In genomic region chr13:3642049-3642448, GRCm38 (mm10) we compare ENCODE assay signal across 9 mouse cellular contexts. TPM values are rescaled to one million over a fixed set of nuclear protein-coding genes. Genes with fewer than 3 reads are reported as not detected.
DNase-seq lines count a peak whose midpoint lies in the region; ATAC-seq and TF ChIP-seq lines count a peak whose summit lies in the region.
"Had no signal": no experiment of that assay in that cellular context is flagged by ENCODE, and none has a peak within 500 bp of the region (broad histone marks: within the 10 kb centered on the region; RNA-seq: fewer than 3 reads in every experiment).

No protein-coding gene starts in this region.

- no peak for TF ChIP-seq POLR2A in CH12.LX (IDR thresholded peaks at IDR 0.05; ENCODE audit: low read depth, low read length)

- peak; percentile 50 for DNase-seq in CH12.LX (ENCODE audit: extremely low read depth)
- DNase-seq in heart, postnatal 0 days (ENCODE audit: low spot score): no peak
- DNase-seq in limb, embryonic 11.5 days (ENCODE audit: low spot score): peak; percentile 60
- peak; percentile 11 for DNase-seq in midbrain, embryonic 14.5 days
- peak; percentile 77 for DNase-seq in thymus, postnatal 4 days
- DNase-seq in layer of hippocampus, adult 9-11 months: no peak

- TF ChIP-seq CTCF in CH12.LX (conservative IDR thresholded peaks at IDR 0.05 in 1 of 2, IDR thresholded peaks at IDR 0.05 in 1 of 2; ENCODE audit: low read depth in 2 of 2, low read length in 2 of 2): peak; percentile 27 to 87; a peak in 3 of 4 replicates
- peak; percentile 52 for TF ChIP-seq CTCF in heart, postnatal 0 days (IDR thresholded peaks at IDR 0.05; ENCODE audit: low read depth)

- peaks cover 10% of the 10 kb centered on the region; the same call in 1 of the 2 replicates for H3K36me3 ChIP-seq in forebrain, embryonic 15.5 days
- H3K36me3 ChIP-seq in forebrain, embryonic 13.5 days (ENCODE audit: poor library complexity, severe bottlenecking): peaks cover 20% of the 10 kb centered on the region; the same call in 1 of the 2 replicates
- peaks cover 0 to 1% of the 10 kb centered on the region in 2 experiments for H3K36me3 ChIP-seq in CH12.LX (replicated peaks in 1 of 2; ENCODE audit: control insufficient read depth in 1 of 2, insufficient read depth in 1 of 2, low read length in 1 of 2)
- no peaks in the 10 kb centered on the region for H3K36me3 ChIP-seq in heart, postnatal 0 days (replicated peaks; ENCODE audit: control insufficient read depth, insufficient read depth, low read length)
- no peaks in the 10 kb centered on the region for H3K36me3 ChIP-seq in limb, embryonic 11.5 days (ENCODE audit: control insufficient read depth, insufficient read depth, low read length)
- peaks cover 8% of the 10 kb centered on the region; the same call in 1 of the 2 replicates for H3K36me3 ChIP-seq in midbrain, embryonic 14.5 days (ENCODE audit: control insufficient read depth, insufficient read depth, low read length)

- dilution Hi-C loops in CH12.LX (cut with MboI; ENCODE audit: extremely low pct_ligation_motif_present, extremely low pct_unique_long_range_greater_than_20kb, low sequenced_read_pairs): no loop called here

- H3K79me2 ChIP-seq in CH12.LX (replicated peaks; ENCODE audit: control insufficient read depth, extremely low read depth, insufficient read depth, poor library complexity, severe bottlenecking): no peaks in the 10 kb centered on the region

- TF ChIP-seq RAD21 in CH12.LX (IDR thresholded peaks at IDR 0.05; ENCODE audit: low read depth, low read length): peak; percentile 74

- H3K4me2 ChIP-seq in forebrain, embryonic 15.5 days (replicated peaks): no peak overlapping the region
- H3K4me2 ChIP-seq in forebrain, embryonic 13.5 days: no peak overlapping the region
- no peak overlapping the region for H3K4me2 ChIP-seq in CH12.LX (ENCODE audit: insufficient read depth, low read depth, poor library complexity, severe bottlenecking)
- no peak overlapping the region for H3K4me2 ChIP-seq in heart, postnatal 0 days (ENCODE audit: low read depth, low read length)
- H3K4me2 ChIP-seq in limb, embryonic 11.5 days (ENCODE audit: low read depth, severe bottlenecking): no peak overlapping the region
- H3K4me2 ChIP-seq in midbrain, embryonic 14.5 days (ENCODE audit: low read length): no peak overlapping the region
- H3K4me2 ChIP-seq: neural tube, embryonic 12.5 days had no signal

- 77% methylated on average over 9 of the region's 9 CpGs for WGBS in forebrain, embryonic 15.5 days
- WGBS in forebrain, embryonic 13.5 days: 77% methylated on average over 9 of the region's 9 CpGs
- 68% methylated on average over 9 of the region's 9 CpGs for WGBS in heart, postnatal 0 days
- WGBS in limb, embryonic 11.5 days: 69% methylated on average over 9 of the region's 9 CpGs
- WGBS in midbrain, embryonic 14.5 days: 79% methylated on average over 9 of the region's 9 CpGs

- H3K4me1 ChIP-seq in forebrain, embryonic 15.5 days: no peaks in the 10 kb centered on the region
- H3K4me1 ChIP-seq in forebrain, embryonic 13.5 days: no peaks in the 10 kb centered on the region
- peaks cover 0 to 3% of the 10 kb centered on the region in 2 experiments; a peak in 1 of 4 replicates for H3K4me1 ChIP-seq in CH12.LX (ENCODE audit: control insufficient read depth in 1 of 2, insufficient read depth in 2 of 2)
- no peaks in the 10 kb centered on the region for H3K4me1 ChIP-seq in heart, postnatal 0 days (ENCODE audit: control insufficient read depth, insufficient read depth)
- H3K4me1 ChIP-seq in limb, embryonic 11.5 days (ENCODE audit: control insufficient read depth, insufficient read depth, low read length): no peaks in the 10 kb centered on the region
- H3K4me1 ChIP-seq in midbrain, embryonic 14.5 days (ENCODE audit: control insufficient read depth, insufficient read depth, low read length): no peaks in the 10 kb centered on the region
- H3K4me1 ChIP-seq: neural tube, embryonic 12.5 days had no signal

- H3K27me3 ChIP-seq in forebrain, embryonic 15.5 days: no peaks in the 10 kb centered on the region
- H3K27me3 ChIP-seq in forebrain, embryonic 13.5 days: no peaks in the 10 kb centered on the region
- no peaks in the 10 kb centered on the region for H3K27me3 ChIP-seq in CH12.LX (replicated peaks)
- H3K27me3 ChIP-seq in heart, postnatal 0 days (ENCODE audit: control insufficient read depth, insufficient read depth, low read length): no peaks in the 10 kb centered on the region
- H3K27me3 ChIP-seq in limb, embryonic 11.5 days (ENCODE audit: control insufficient read depth, insufficient read depth, low read length): no peaks in the 10 kb centered on the region
- no peaks in the 10 kb centered on the region for H3K27me3 ChIP-seq in midbrain, embryonic 14.5 days (ENCODE audit: control insufficient read depth, insufficient read depth, low read length)
- H3K27me3 ChIP-seq: neural tube, embryonic 12.5 days had no signal

- H3K4me3 ChIP-seq in forebrain, embryonic 15.5 days: no peak overlapping the region
- no peak overlapping the region for H3K4me3 ChIP-seq in forebrain, embryonic 13.5 days
- no peak overlapping the region for H3K4me3 ChIP-seq in CH12.LX (replicated peaks in 1 of 3; ENCODE audit: low read depth in 2 of 3, low read length in 2 of 3, poor library complexity in 1 of 3)
- no peak overlapping the region for H3K4me3 ChIP-seq in heart, postnatal 0 days (ENCODE audit: low read depth, low read length)
- H3K4me3 ChIP-seq in limb, embryonic 11.5 days (ENCODE audit: low read depth, low read length): no peak overlapping the region
- H3K4me3 ChIP-seq in midbrain, embryonic 14.5 days (replicated peaks; ENCODE audit: low read depth, low read length): no peak overlapping the region
- H3K4me3 ChIP-seq: neural tube, embryonic 12.5 days had no signal

- in situ Hi-C loops in CH12.LX (cut with MboI; ENCODE audit: low pct_ligation_motif_present, low pct_unique_long_range_greater_than_20kb, low sequenced_read_pairs): loop anchor here (10.0 kb wide), 1 partner anchor 227 kb away; no protein-coding TSS in a partner anchor

- no peak overlapping the region for H3K9ac ChIP-seq in forebrain, embryonic 15.5 days (replicated peaks)
- H3K9ac ChIP-seq in forebrain, embryonic 13.5 days: no peak overlapping the region
- H3K9ac ChIP-seq in CH12.LX (ENCODE audit: insufficient read depth, low read depth): no peak overlapping the region
- H3K9ac ChIP-seq in heart, postnatal 0 days (replicated peaks; ENCODE audit: low read depth, low read length): no peak overlapping the region
- H3K9ac ChIP-seq in limb, embryonic 11.5 days (ENCODE audit: low read length): no peak overlapping the region
- H3K9ac ChIP-seq in midbrain, embryonic 14.5 days (replicated peaks; ENCODE audit: low read length): no peak overlapping the region
- H3K9ac ChIP-seq: neural tube, embryonic 12.5 days had no signal

- H3K9me3 ChIP-seq in forebrain, embryonic 15.5 days: no peaks in the 10 kb centered on the region
- no peaks in the 10 kb centered on the region for H3K9me3 ChIP-seq in forebrain, embryonic 13.5 days (replicated peaks)
- H3K9me3 ChIP-seq in CH12.LX (replicated peaks; ENCODE audit: low read length): peaks cover 3% of the 10 kb centered on the region
- H3K9me3 ChIP-seq in heart, postnatal 0 days (replicated peaks; ENCODE audit: control insufficient read depth, low read length): no peaks in the 10 kb centered on the region
- no peaks in the 10 kb centered on the region for H3K9me3 ChIP-seq in limb, embryonic 11.5 days (ENCODE audit: control insufficient read depth, low read length)
- H3K9me3 ChIP-seq in midbrain, embryonic 14.5 days (ENCODE audit: control insufficient read depth, low read length): no peaks in the 10 kb centered on the region
- H3K9me3 ChIP-seq: neural tube, embryonic 12.5 days had no signal

- no peak for TF ChIP-seq EP300 in CH12.LX (IDR thresholded peaks at IDR 0.05; ENCODE audit: low read length)
- no peak for TF ChIP-seq EP300 in heart, postnatal 0 days (IDR thresholded peaks at IDR 0.05; ENCODE audit: low read depth)

- no peak overlapping the region for H3K27ac ChIP-seq in forebrain, embryonic 15.5 days (replicated peaks)
- no peak overlapping the region for H3K27ac ChIP-seq in forebrain, embryonic 13.5 days
- no peak overlapping the region for H3K27ac ChIP-seq in CH12.LX (ENCODE audit: insufficient read depth, low read depth)
- no peak overlapping the region for H3K27ac ChIP-seq in heart, postnatal 0 days (ENCODE audit: low read depth)
- H3K27ac ChIP-seq in limb, embryonic 11.5 days (replicated peaks; ENCODE audit: low read depth, low read length): no peak overlapping the region
- H3K27ac ChIP-seq in midbrain, embryonic 14.5 days (replicated peaks; ENCODE audit: low read depth, low read length): no peak overlapping the region
- H3K27ac ChIP-seq: neural tube, embryonic 12.5 days had no signal

- ATAC-seq in forebrain, embryonic 15.5 days (replicated peaks): peak; percentile 35; the same call in 1 of the 2 replicates
- ATAC-seq in forebrain, embryonic 13.5 days: no peak
- ATAC-seq in heart, postnatal 0 days (ENCODE audit: insufficient read depth, low read depth): 0 out of 2 replicates have a peak, but pooled peaks have one; percentile 58
- peak; percentile 71 for ATAC-seq in limb, embryonic 11.5 days (ENCODE audit: insufficient number of reproducible peaks, low FRiP score, low TSS enrichment, low read depth)
- no peak for ATAC-seq in midbrain, embryonic 14.5 days (ENCODE audit: low FRiP score, low TSS enrichment)

RNA-seq across cellular contexts. Expression of gene Asb13, which starts 8.2 kb away (rescaled TPM):
- polyA plus RNA-seq in forebrain, embryonic 15.5 days (2015; fragmentation: Nextera tagmentation; extraction: Ambion mirVana): 13.1 and 17.6 TPM in 2 replicates
- 12.9 and 15.6 TPM in 2 replicates for polyA plus RNA-seq in forebrain, embryonic 13.5 days (2015; fragmentation: Nextera tagmentation; extraction: Ambion mirVana)
- total RNA-seq in CH12.LX (2012; rRNA removed) (1.4 TPM in 2 replicates), CH12.LX (2014; rRNA removed) (0.78 and 0.86 TPM in 2 replicates)
- polyA plus RNA-seq in CH12.LX (2012; ENCODE audit: insufficient read length, low read depth): 1.7 and 2.0 TPM in 2 replicates
- total RNA-seq in heart, postnatal 0 days (2014; rRNA removed; ENCODE audit: low replicate concordance): 2.2 and 3.2 TPM in 2 replicates
- 4.3 TPM in 2 replicates for polyA plus RNA-seq in heart, postnatal 0 days (2015; fragmentation: Nextera tagmentation; extraction: Ambion mirVana)
- 13.2 and 14.8 TPM in 2 replicates for polyA plus RNA-seq in limb, embryonic 11.5 days (2014; fragmentation: Nextera tagmentation; extraction: Ambion mirVana)
- 11.9 and 12.2 TPM in 2 replicates for polyA plus RNA-seq in midbrain, embryonic 14.5 days (2014; fragmentation: Nextera tagmentation; extraction: Ambion mirVana)

RNA-seq across cellular contexts. Expression of gene Fam208b, which starts 31.1 kb away (rescaled TPM):
- polyA plus RNA-seq in forebrain, embryonic 15.5 days (2015; fragmentation: Nextera tagmentation; extraction: Ambion mirVana): 18.9 and 21.3 TPM in 2 replicates
- 19.5 and 21.0 TPM in 2 replicates for polyA plus RNA-seq in forebrain, embryonic 13.5 days (2015; fragmentation: Nextera tagmentation; extraction: Ambion mirVana)
- 12.5 and 13.2 TPM in 2 replicates for total RNA-seq in CH12.LX (2012; rRNA removed)
- 28.1 and 36.5 TPM in 2 replicates for total RNA-seq in CH12.LX (2014; rRNA removed)
- 19.8 and 26.4 TPM in 2 replicates for polyA plus RNA-seq in CH12.LX (2012; ENCODE audit: insufficient read length, low read depth)
- total RNA-seq in heart, postnatal 0 days (2014; rRNA removed; ENCODE audit: low replicate concordance): 9.8 and 11.2 TPM in 2 replicates
- 4.4 and 5.0 TPM in 2 replicates for polyA plus RNA-seq in heart, postnatal 0 days (2015; fragmentation: Nextera tagmentation; extraction: Ambion mirVana)
- 30.6 and 31.3 TPM in 2 replicates for polyA plus RNA-seq in limb, embryonic 11.5 days (2014; fragmentation: Nextera tagmentation; extraction: Ambion mirVana)
- 25.2 and 26.0 TPM in 2 replicates for polyA plus RNA-seq in midbrain, embryonic 14.5 days (2014; fragmentation: Nextera tagmentation; extraction: Ambion mirVana)

Comparison
In these comparisons a context has a peak if more than half of its experiments do, and no peak if none do; other contexts are left out.
1. ATAC-seq: peak in forebrain, embryonic 15.5 days (single experiment), heart, postnatal 0 days (single experiment) and limb, embryonic 11.5 days (single experiment); none in forebrain, embryonic 13.5 days (single experiment) and midbrain, embryonic 14.5 days (single experiment).
2. DNase-seq: peak in CH12.LX (single experiment), limb, embryonic 11.5 days (single experiment), midbrain, embryonic 14.5 days (single experiment) and thymus, postnatal 4 days (single experiment); none in heart, postnatal 0 days (single experiment) and layer of hippocampus, adult 9-11 months (single experiment).